Mouse (Mus musculus) thymus, adult 2 months (tissue): ENCODE data around the gene Apobec1. TPM values are rescaled to one million over a fixed set of nuclear protein-coding genes. Genes with fewer than 3 reads are reported as not detected.

ENCODE experiments used
- DNase-seq: peaks from one replicate; pipeline ENCODE4 v3.0.0; 2021
- H3K27ac ChIP-seq: fragments of 200-500 bp; 2 replicates; pipeline ENCODE4 v1.5.1; 2012; ENCODE audit warnings: low read length, control low read depth; ENCODE audit not compliant: control insufficient read depth, insufficient read depth
- H3K27me3 ChIP-seq: fragments of 200-500 bp; 2 replicates; pipeline ENCODE4 v1.6.1; 2012; ENCODE audit warnings: mild to moderate bottlenecking, low read length, moderate library complexity, mixed read lengths; ENCODE audit not compliant: control insufficient read depth, insufficient read depth
- H3K36me3 ChIP-seq: fragments of 200-500 bp; 2 replicates; pipeline ENCODE4 v1.6.1; 2012; ENCODE audit warnings: mild to moderate bottlenecking, low read length, moderate library complexity; ENCODE audit not compliant: control insufficient read depth, insufficient read depth
- H3K4me1 ChIP-seq: fragments of 200-500 bp; replicated peaks from 2 replicates; pipeline ENCODE4 v1.6.1; 2012; ENCODE audit warnings: low read length; ENCODE audit not compliant: control insufficient read depth, insufficient read depth
- H3K4me3 ChIP-seq: fragments of 200-500 bp; 2 replicates; pipeline ENCODE4 v1.5.1; 2012; ENCODE audit warnings: mild to moderate bottlenecking, low read length, control low read depth, moderate library complexity; ENCODE audit not compliant: control insufficient read depth, insufficient read depth
- CTCF ChIP-seq: fragments of 200-500 bp; IDR thresholded peaks from 2 replicates; pipeline ENCODE4 v1.5.1; 2012; ENCODE audit warnings: mild to moderate bottlenecking, control low read depth, low read length, moderate library complexity, borderline replicate concordance; ENCODE audit not compliant: control insufficient read depth, poor library complexity, insufficient read depth; ENCODE audit errors: extremely low read depth
- POLR2A ChIP-seq: fragments of 200-500 bp; IDR thresholded peaks from 2 replicates; pipeline ENCODE4 v1.6.1; 2012; ENCODE audit warnings: mild to moderate bottlenecking, low read length, control low read depth, moderate library complexity; ENCODE audit not compliant: control insufficient read depth, poor library complexity, insufficient read depth; ENCODE audit errors: extremely low read depth
- WGBS: fragments of 180-500 bp; shearing (Covaris S2); methylation state at CpG from one replicate; pipeline ENCODE4 v1.1.7; 2018; 5-methylcytosine and 5-hydroxymethylcytosine counted together
- polyA plus RNA-seq: library from polyadenylated mRNA; depleted of rRNA; stranded (reverse); fragments of >200 nt; gene quantifications from 2 replicates; pipeline ENCODE4 v1.2.3, GENCODE M21; 2012

The Apobec1 gene
- polyA plus RNA-seq, 1 experiment, result 48.1 TPM

- Histone ChIP-seq H3K4me3 (no peak overlapping the region), H3K4me1 (0 out of 2 replicates have a peak, but pooled peaks cover 5% of the 10 kb centered on the region), H3K27ac (no peak overlapping the region), H3K27me3 (no peaks in the 10 kb centered on the region), H3K36me3 (no peaks in the 10 kb centered on the region)
- TF ChIP-seq POLR2A (no peak), CTCF (peak; percentile 47; the same call in 1 of the 2 replicates)
- WGBS, result 93% methylated on average over 8 of the region's 8 CpGs
- peak; percentile 30 for DNase-seq
These were observed 3.2 kb upstream of the Apobec1 start for GRCm38 (mm10) chr6:122605483-122605882.

- no peak overlapping the region for H3K4me3 ChIP-seq
- 0 out of 2 replicates have a peak, but pooled peaks cover 5% of the 10 kb centered on the region for H3K4me1 ChIP-seq
- DNase-seq, result no peak
- H3K27ac ChIP-seq, result no peak overlapping the region
- no peaks in the 10 kb centered on the region for H3K36me3 ChIP-seq
- TF ChIP-seq CTCF (no peak), POLR2A (no peak)
- no peaks in the 10 kb centered on the region for H3K27me3 ChIP-seq
These were observed 2.0 kb upstream of the Apobec1 start for GRCm38 (mm10) chr6:122604260-122604659.

- 0 out of 2 replicates have a peak, but pooled peaks cover 5% of the 10 kb centered on the region for H3K4me1 ChIP-seq
- TF ChIP-seq POLR2A, result no peak
- no peak for TF ChIP-seq CTCF
- no peaks in the 10 kb centered on the region for H3K36me3 ChIP-seq
- WGBS, result 3% methylated on average over 1 of the region's 1 CpGs
- H3K4me3 ChIP-seq, result no peak overlapping the region
- H3K27me3 ChIP-seq, result no peaks in the 10 kb centered on the region
- peak overlapping the region; percentile 92 for H3K27ac ChIP-seq
- no peak for DNase-seq
These were observed 713 bp upstream of the Apobec1 start for GRCm38 (mm10) chr6:122602992-122603322.

GRCm38 (mm10) chr6:122601615-122602014 lies 629 bp downstream of the Apobec1 start:
- Histone ChIP-seq H3K36me3 (no peaks in the 10 kb centered on the region; the same call in none of the 2 replicates), H3K27ac (no peak overlapping the region), H3K27me3 (no peaks in the 10 kb centered on the region), H3K4me1 (0 out of 2 replicates have a peak, but pooled peaks cover 5% of the 10 kb centered on the region), H3K4me3 (no peak overlapping the region)
- DNase-seq, result no peak
- WGBS, result 60% methylated on average over 3 of the region's 3 CpGs
- TF ChIP-seq CTCF (no peak), POLR2A (no peak)

- H3K36me3 ChIP-seq, result peaks cover 3% of the 10 kb centered on the region
- 93% methylated on average over 4 of the region's 4 CpGs for WGBS
- H3K27ac ChIP-seq, result no peak overlapping the region; the same call in 1 of the 2 replicates
- H3K4me1 ChIP-seq, result 0 out of 2 replicates have a peak, but pooled peaks cover 5% of the 10 kb centered on the region
- TF ChIP-seq CTCF, result no peak
- no peak for TF ChIP-seq POLR2A
- H3K4me3 ChIP-seq, result no peak overlapping the region
- H3K27me3 ChIP-seq, result no peaks in the 10 kb centered on the region
- DNase-seq, result no peak
These were observed 1.2 kb downstream of the Apobec1 start for GRCm38 (mm10) chr6:122601031-122601430.

GRCm38 (mm10) chr6:122600066-122600646 lies 2.1 kb downstream of the Apobec1 start:
- H3K27ac ChIP-seq, result no peak overlapping the region
- DNase-seq, result no peak
- H3K27me3 ChIP-seq, result no peaks in the 10 kb centered on the region
- 93% methylated on average over 7 of the region's 7 CpGs for WGBS
- H3K4me1 ChIP-seq, result 0 out of 2 replicates have a peak, but pooled peaks cover 5% of the 10 kb centered on the region
- H3K4me3 ChIP-seq, result no peak overlapping the region
- TF ChIP-seq CTCF (no peak), POLR2A (no peak)
- H3K36me3 ChIP-seq, result peaks cover 3% of the 10 kb centered on the region

GRCm38 (mm10) chr6:122599054-122599737 lies 3.0 kb downstream of the Apobec1 start:
- Histone ChIP-seq H3K27me3 (no peaks in the 10 kb centered on the region), H3K27ac (no peak overlapping the region), H3K36me3 (peaks cover 3% of the 10 kb centered on the region), H3K4me3 (no peak overlapping the region), H3K4me1 (0 out of 2 replicates have a peak, but pooled peaks cover 2% of the 10 kb centered on the region)
- TF ChIP-seq POLR2A (no peak), CTCF (no peak)
- WGBS, result 80% methylated on average over 9 of the region's 9 CpGs
- DNase-seq, result no peak
